Mouse (Mus musculus) WW6 (cell line): ENCODE results near the gene Add3.

Source experiments
- DNase-seq: peaks from one replicate; pipeline ENCODE4 v3.0.0-alpha.2; 2013; ENCODE audit warnings: low read depth, low spot score

Add3 gene

DNA sequence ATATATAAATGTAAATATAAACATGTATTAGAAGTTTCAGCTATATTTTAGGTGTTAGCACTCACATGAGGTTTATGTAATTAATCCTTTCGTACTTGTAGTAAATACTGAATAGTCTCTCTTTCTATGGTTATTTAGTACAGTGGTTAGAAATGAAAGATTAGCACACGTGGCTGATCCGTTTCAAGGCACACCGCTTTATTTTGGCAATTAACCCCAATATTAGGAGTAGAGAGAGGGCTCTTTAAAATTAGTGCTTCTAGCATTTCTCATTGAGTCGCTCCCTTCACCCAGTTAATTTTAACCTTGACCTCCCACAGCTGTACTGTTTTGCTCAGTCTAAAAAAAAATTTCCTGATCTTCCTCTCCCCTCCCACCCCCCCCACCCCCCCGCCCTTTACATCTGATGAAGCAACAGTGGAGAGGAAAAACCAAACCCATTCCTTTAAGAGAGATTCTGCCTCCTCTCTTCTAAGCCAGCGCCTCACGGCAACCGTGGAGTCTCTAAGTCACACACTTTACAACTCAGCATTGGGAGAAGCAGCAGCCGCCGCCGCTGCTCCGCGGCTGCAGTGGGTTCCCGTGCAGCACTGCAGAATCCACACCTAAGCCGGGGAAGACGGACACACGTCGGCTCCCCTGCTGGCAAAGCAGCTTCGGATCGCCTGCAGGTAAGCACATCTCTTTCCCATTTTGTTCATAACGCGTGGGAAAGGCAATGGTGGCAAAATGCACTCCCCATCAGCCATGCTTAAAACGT is at the start of gene Add3:
Add3 (plus strand) TSS at position 400 of the 760 bp plus-strand sequence.
- DNase-seq, result no peak

DNA sequence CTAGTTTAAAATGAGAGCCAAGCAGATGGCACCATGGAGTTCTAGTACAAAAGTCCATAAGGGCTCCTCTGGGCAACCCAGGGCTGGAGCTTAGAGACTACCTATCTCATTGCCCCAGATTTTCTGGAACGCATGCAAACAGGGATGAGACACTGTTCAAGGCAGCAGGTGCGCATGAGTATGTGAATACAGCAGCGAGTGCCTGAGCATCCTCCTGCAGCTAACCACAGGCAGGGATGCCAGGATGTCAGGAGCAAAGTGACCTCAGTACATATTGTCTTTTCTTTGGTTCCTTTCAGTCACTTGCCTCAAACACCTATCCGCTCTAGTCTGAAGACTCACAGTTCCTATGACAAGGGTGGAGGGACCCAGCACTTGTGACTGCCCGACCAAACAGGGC is 49.6 kb upstream of the Add3 start:
- DNase-seq, result no peak

DNA sequence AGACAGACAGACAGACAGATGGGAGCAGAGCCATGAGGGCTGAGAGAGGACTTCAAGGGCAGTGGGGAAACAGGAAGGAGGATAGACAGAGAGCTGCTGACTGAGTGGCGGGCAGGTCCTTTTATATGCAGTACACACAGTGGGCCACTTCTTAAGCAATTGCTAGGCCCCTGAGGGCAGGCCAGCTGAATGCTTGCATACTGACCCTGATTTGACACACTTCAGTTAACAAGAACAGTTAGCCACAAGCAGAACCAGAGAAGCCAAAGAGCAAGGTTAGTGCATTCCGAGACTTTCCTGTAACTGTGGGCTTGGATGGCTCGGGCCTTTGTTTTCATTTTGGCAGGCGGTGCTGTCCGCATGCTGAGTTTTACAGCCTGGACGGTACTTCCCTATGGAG is 48.0 kb upstream of the Add3 start:
- DNase-seq, result no peak

DNA sequence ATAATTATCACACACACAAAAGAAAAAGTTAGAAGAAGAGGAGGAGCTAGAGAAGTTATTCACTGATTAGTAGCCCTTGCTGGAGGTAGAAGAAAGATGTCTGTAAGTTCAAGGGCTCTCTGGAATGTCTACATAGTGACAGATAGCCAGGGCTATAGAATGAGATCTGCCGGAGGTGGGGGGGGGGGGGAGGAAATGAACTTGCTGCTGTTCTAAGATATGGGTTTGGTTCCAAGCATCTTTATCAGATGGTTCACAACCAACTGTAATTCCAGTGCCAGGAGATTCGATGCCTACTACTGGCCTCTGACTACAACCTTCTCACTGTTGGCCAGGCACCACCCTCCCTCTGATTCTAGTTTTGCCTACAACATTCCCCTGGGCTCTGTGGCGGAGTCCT is 46.9 kb upstream of the Add3 start:
- no peak for DNase-seq

DNA sequence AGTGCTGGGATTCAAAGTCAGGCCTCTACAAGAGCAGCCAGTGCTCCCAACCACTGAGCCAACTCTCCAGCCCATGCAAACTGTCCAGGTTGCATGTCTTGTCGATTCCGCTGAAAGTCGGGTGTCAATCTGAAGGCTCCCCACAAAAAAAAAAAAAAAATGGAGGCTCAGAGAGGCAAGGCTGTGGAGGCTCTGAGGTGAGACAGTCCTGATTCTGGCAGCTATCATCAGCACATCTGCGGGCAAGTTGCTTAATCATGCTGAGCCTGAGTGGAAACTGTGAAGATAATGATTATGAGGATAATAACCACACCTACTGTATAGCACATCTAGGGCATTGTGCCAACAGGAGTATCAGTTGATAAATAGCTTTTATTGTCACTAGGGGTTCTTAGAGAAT is 45.6 kb upstream of the Add3 start:
- DNase-seq, result no peak

DNA sequence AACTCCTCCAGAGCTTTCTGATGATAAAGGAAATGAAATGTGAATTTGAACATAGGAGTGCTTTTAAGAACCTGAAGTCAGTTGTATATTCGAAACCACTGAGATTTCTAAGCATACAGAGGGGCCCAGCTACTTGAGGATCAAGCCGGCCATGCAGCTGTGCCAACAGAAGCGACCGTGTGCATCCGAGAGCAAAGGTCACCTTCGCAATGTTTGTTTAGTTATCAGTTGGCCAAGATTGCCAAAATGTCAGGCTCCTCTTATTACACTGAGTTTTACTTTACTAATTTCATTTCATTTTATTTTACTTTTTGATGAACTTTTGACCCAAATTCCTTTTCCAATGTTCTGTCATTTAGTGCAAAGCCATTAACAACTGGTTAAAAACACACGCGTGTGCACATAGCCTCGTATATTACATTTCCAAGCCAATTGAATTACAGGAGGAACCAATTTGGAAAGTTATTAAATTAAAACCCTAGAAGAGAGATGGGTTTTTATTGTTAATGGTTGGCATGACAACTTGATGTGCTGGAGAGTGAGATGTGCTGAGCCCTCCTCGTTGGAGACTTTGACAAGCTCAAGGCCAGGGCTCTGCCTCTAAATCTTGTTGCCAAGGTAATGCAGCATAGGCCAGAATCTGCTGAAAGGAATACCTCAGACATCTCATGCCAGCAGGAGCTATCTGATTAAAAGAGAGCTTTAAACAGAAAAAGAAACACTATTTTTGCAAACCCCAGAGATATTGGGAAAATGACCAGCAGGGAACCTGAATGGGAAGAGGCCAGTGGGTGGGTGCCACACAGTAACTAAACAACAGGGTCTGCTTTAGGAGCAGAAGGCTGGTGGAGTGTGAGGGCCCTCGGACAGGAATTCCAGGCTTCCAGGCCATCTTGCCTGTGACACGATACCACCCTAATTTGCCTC is 38.6 kb upstream of the Add3 start:
- DNase-seq, result no peak

DNA sequence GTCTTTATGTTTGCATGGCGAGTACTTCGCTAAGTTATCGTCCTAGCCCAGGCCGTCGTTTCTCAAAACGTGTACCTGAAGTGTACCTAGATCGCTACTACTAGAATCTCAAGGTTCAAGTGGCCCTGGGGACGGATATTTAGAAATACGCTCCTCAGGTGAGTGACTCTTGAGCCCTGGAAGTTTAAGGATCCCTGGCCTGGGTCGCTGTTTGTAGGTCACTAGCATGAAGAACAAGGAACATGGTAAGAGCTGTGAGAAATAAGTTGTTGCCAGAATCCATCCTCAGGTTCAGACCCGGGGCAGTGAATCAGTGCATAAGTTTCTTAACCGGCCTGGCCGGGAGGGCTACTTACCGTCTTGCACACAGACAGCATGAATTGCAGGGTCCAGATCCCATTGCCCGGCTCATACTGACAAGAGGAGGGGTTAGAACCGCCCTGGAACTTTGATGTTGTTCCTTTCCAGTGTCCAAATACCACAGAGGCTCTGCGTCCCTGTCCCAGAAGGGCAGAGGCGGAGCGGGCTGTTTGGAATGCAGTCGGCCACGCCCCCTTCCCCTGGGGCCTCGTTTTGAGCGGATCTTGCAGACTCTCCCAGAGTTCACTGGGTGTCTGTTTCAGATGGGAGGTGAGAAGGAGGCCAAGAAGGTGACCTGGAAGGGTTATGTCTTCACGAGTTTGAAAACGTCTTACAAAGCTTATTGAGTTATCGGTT is 34.7 kb upstream of the Add3 start:
- DNase-seq, result peak; percentile 65

DNA sequence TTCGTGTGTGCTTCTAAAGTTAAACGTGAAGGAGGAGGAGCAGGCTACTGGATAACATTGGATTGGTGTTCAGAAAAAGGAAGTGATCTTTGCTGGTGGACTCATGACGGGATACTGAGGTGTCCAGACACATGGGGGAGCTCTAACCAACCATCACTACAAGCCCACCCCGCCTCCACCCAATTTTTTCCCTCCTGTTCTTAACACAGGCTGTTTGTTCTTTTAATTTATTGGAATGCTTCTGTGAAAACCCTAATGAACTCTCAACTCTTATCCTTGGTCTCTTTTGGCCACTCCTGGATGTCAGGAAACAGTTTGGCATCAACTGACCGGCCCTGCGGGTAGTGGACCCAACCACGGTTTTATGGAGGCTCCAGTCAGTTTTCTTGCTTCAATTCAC is 33.3 kb upstream of the Add3 start:
- no peak for DNase-seq

DNA sequence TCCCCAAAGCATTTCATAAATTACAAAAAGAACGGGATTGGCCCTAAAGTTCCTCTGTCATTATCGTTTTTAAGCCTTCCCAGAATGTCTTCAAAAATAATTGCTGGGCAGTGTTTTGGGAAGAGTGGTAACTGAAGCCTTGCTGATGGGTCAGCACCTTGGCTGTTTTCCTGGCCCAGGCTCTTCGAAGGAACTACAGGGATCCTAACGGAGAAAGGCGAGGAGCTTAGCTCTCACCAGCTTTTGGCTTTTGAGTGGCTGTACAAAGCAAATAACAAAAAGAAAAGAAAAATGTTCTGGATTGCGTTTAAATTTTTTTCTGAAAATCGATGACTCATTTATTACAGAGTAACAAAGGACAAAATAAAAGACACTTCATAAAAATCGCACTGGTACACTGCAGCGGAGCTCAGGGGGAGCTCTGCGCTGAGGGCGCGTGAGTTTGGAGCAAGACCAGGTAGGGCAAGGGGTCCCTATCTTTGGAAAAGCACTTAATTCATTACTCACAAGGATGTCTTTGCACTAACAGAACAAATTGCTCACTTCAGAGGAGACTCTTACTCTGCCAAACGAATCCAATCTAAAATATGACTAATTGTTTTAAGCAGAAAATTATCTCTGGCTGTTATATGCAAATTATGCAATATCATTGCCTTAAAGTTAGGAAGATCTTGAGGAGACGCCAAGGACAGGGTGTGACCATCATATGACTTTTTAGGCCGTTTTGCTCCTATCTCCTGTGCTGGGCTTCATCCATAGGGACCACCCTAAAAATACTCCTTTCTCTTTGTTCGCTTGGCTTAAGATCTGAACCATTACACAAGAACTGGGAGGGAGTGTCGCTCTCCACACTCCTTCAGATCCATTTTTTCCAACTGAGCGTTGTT is 32.6 kb upstream of the Add3 start:
- DNase-seq, result no peak

DNA sequence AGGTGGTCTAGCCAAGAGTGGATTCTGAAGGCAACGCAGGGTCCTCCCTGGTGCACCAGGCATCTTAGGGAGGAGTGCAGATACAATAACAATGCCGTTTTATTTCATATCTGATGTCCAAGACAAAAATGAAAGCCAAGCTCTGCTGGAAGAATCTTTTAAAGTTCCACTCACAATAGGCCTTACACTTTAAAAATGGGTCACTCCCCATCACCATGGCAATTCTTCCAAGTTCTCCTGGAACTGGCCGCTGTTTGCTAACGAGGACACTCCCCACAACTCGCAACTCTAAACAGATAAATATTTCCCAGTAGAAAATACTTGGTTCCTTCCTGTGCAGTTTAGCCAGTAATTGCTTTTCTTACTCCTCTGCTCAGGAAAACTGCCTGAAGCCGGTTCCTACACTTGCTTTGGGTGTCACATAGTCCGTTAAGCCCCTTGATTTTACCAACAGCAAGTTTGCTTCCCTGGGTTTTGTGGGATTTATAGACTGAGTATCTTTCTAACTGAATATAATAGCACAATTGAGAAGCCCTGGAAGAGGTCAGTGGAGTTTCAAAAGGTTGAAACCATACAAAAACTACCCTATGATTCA is 28.1 kb upstream of the Add3 start:
- no peak for DNase-seq

DNA sequence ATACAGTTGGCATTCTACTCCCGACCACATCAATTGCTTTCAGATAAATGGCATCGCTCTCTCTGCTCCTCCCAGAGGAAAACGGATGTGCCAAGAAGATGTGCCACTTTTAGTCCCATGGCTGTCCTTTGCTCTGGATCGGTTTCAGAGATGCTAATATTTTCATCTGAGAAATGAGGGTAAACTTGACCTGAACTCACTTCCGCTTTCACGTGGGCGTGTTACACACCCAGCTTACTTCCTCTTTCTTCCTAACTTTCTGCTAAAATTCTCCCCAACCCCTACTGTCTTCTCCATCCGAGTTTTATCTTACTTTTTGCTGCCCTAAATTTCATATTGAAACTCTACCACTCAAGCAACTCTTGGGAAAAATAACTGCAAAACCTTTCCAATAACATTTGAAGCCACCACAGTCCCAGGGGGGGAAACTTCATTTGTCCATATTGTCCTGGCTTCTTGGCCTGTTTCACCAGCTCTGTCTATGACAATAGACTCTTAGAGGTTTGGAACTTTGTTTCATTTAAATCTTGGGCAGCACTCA is 20.9 kb upstream of the Add3 start:
- no peak for DNase-seq

DNA sequence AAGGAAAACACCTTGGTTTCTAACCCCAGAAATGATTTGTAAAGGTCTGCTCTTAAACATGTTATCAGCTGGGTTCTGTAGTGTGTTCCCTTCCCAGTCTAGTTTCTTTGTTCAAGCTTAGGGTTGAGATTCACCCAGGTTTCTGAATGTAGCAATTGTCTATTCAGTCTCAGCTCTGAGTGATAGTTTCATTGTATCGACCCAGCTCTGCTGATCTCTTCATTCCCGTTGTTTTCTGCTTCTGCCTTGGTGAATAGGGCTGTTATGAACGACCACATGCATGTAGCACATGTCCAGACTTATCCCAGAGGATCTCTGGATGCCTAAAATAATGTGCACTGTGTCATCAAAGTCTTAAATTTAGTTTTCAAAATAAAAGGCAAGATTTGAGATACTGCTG is 19.8 kb upstream of the Add3 start:
- no peak for DNase-seq

DNA sequence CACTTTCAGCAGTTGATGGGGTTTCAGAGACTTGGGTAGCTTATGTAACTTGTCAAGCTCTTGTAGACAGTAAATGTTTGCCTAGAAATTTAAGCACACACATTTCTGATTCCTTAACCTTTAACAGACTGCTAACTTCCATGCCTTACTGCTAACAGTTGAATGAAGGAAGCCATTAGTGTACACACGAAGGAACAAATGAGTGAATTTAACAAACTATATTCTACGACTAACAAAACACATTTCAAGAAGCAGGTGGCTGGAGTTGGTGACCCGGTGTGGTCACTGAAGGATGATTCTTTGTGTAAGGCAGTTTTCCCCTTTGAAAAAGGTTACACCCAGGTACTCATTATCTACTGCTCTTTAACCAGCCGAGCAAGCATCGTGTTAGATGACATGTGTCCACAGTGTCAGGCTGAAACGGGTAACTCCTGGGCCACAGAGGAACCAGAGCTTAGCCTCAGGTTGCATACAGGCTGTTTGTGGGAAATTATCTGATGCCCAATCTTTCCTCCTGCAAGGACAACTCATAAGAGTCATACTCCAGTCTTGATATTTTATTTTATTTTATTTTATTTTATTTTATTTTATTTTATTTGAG is 17.5 kb upstream of the Add3 start:
- no peak for DNase-seq

DNA sequence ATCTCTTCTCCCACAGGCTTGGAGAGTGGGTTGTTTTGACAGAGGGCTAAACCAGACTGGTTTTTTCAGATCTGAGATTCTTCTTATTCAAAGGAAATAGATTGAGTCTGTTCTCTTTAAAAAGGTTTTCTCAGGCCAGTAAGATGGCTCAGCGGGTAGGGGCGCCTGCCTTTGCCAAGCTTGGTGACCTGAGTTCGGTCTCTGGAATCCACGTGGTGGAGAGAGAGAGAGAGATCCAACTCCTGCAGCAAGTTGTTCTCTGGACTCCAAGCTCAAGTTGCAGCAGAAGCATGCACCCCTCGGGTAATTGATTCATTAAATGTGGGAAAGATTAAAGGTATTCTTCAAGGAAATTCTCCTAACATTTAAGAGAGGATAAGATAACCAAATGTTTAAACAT is 16.9 kb upstream of the Add3 start:
- DNase-seq, result no peak

DNA sequence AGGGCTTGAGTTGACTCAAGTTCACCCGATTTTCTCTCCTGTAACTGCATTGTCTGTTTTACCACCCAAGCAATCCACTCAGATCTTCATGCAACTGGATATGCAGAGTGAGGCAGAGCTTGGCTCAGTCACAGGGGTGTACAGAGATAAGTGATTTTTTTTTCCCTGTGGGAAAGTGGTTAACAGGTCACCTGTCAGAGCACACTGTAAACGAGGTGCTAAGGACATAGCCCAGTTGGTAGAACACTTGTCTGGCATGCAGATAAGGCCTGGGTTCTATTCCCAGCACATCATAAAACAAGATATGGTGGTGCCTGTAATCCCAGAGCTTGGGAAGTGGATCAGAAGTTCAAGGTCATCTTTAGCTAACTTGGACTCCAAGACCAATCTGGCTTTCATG is 14.6 kb upstream of the Add3 start:
- DNase-seq, result no peak

DNA sequence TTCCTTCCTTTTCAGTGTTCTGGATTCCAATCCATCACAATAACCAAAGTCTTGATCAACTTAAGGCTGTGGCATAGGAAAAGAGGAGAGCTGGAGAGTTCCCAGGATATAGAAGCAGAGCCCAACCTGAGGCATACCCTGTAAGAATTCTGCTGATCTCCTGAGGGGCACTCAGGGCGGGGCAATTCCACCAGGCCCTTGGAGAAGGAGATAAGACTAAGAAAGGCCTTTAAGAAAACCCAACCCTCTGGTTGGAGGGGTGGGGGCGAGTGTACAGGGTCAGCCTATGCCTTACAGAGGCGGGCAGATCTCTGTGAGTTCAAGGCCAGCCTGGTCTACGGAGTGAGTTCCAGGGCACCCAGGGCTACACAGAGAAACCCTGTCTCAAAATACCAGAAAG is 13.7 kb upstream of the Add3 start:
- no peak for DNase-seq

DNA sequence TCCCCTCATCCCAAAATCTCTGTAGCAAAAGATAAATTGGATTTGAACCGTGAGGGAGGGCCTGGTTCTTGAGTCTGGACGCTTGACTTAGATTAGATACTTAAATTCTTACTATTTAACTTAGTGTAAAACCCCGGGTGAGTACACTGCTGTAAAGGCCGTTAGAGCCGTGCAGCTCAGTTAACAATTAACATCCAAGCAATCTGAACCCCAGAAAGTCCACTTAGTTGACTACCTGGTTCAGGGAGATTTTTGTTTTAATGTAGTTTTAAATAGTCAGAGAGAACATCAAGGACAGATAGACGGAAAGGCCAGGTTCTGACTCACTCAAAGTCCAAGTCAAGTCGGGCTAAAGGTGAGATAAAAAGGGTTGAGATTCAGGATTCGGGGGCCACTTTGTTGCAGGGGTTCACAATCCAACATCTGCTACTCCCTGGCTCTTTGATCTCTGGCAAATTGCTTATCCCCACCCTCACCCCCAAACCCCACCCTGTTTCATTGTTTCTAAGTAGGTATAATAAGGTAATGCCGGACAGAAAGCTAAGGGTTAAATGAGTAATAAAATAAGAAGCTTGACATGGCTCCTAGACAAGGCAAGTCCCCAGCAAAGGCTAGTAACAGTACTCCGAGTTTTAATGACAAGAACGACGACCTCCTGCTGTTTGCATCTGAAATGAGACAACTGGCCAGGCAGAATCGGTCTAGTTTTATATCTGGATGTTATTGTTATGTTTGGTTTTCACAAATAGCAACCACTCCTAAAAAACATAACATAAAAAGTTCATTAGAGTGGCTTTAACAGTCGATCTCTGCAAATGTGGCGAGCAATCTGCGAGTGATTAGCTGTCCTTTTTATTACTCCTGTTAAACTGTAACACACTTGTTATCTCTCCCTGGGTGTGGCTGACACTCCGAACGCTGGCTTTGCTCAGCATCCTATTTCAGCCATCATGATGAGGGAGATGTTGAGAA is 12.6 kb upstream of the Add3 start:
- DNase-seq, result no peak

DNA sequence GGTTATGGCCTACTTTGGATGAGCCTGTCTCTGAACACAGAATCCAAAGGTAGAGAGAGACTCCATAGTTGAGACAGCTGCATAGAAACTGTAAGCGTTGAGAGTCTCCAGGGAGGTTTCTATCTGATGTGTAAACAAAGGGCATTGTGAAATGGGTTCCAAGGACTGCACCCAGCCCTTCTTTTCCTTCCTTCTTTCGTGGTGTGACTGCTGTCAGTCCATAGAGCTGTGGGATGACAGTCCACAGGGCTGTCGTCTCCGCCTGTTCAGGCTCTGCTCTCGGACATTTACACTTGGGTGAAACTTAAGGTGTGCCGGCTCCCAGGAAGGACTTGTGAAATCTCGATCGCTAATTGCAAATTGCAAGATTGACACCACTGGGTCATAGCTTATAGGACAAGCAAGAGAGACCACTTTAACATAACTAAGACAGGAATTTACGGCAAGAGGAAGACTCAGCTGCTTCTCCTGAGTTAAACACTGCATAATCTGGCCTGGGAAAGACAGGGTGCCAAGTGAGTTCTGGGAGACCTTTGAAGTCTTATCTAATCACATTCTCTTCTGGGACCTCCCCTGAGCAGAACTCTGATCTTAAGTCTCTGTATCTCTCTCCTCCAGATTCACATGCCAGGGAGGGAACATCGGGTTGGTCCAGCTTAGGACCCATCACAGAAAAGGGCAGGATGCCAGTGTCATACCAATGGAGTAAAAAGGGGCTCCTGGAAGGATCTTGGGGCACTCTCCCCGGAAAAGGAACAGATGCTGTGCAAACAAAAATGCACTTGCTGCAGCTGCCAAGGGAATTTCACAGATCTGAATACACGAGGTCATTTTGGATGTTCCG is 11.5 kb upstream of the Add3 start:
- no peak for DNase-seq
